In the genomic region with DNA sequence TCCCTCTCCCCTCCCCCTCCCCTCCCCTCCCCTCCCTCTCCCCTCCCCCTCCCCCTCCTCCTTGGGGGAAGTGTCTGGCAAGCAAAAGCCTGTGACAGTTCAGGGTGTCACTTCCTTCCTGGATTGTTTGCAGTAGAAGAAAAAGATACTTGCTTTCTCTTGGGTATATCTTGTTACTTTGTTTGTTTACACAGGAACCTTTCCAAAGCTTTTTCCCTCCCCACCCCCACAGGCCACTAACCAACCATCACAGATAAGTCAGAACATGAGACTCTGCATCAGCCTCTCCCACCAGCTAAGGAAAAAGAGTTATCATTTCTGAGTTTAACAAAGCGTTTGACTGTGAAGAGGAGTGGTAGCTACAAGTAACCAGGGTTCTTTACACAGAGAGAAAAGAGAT, we compare ENCODE assay signal across 8 mouse cellular contexts.
DNase-seq lines count a peak whose midpoint lies in the region; ATAC-seq and TF ChIP-seq lines count a peak whose summit lies in the region.

No protein-coding gene starts in this region.

- H3K9ac ChIP-seq in midbrain, embryonic 13.5 days (replicated peaks), result no peak overlapping the region

- H3K9me3 ChIP-seq in midbrain, embryonic 13.5 days, result no peaks in the 10 kb centered on the region
- H3K9me3 ChIP-seq in hindbrain, embryonic 10.5 days, result no peaks in the 10 kb centered on the region

- H3K4me2 ChIP-seq in midbrain, embryonic 13.5 days (replicated peaks), result no peak overlapping the region

- 0 out of 2 replicates have a peak, but pooled peaks cover 2% of the 10 kb centered on the region for H3K27me3 ChIP-seq in midbrain, embryonic 13.5 days
- H3K27me3 ChIP-seq in hindbrain, embryonic 10.5 days (ENCODE audit: insufficient read depth, poor library complexity, severe bottlenecking), result peaks cover 34% of the 10 kb centered on the region

- ATAC-seq in midbrain, embryonic 13.5 days, result no peak

- H3K4me1 ChIP-seq in midbrain, embryonic 13.5 days (replicated peaks), result peaks cover 13% of the 10 kb centered on the region
- peaks cover 24% of the 10 kb centered on the region for H3K4me1 ChIP-seq in hindbrain, embryonic 10.5 days (replicated peaks)

- intact Hi-C loops in left cerebral cortex, adult 2 months (cut with DNase I), result no loop called here
- intact Hi-C loops in left cerebral cortex, postnatal 36 days (cut with DNase I), result no loop called here

- H3K4me3 ChIP-seq in midbrain, embryonic 13.5 days (replicated peaks), result no peak overlapping the region
- no peak overlapping the region for H3K4me3 ChIP-seq in left cerebral cortex, adult 2 months
- H3K4me3 ChIP-seq in hindbrain, embryonic 10.5 days, result no peak overlapping the region

- 64% methylated on average over 1 of the region's 1 CpGs for WGBS in midbrain, embryonic 13.5 days
- 61% methylated on average over 1 of the region's 1 CpGs for WGBS in hindbrain, embryonic 10.5 days

- H3K36me3 ChIP-seq in midbrain, embryonic 13.5 days, result no peaks in the 10 kb centered on the region
- no peaks in the 10 kb centered on the region for H3K36me3 ChIP-seq in hindbrain, embryonic 10.5 days

- no peak for TF ChIP-seq CTCF in left cerebral cortex, adult 2 months (IDR thresholded peaks at IDR 0.05)

- H3K27ac ChIP-seq in midbrain, embryonic 13.5 days, result no peak overlapping the region
- H3K27ac ChIP-seq in left cerebral cortex, adult 2 months, result no peak overlapping the region
- H3K27ac ChIP-seq in hindbrain, embryonic 10.5 days, result no peak overlapping the region

- DNase-seq in 3T3-L1 (ENCODE audit: low read depth, low spot score), result peak; percentile 79
- DNase-seq in B cell, adult 2 months, result peak; percentile 38 to 40
- peak; percentile 55 for DNase-seq in heart, adult 8-10 months (ENCODE audit: low spot score)
- peak; percentile 42 to 46 for DNase-seq in kidney, postnatal 36 days
- DNase-seq in left cerebral cortex, adult 2 months (ENCODE audit: extremely low spot score in 1 of 2, low spot score in 2 of 2), result no peak
- no peak for DNase-seq in hindbrain, embryonic 10.5 days (ENCODE audit: low spot score)
- no peak for DNase-seq in left cerebral cortex, postnatal 36 days (ENCODE audit: low spot score in 2 of 2)

Comparison
In these comparisons a context has a peak if more than half of its experiments do, and no peak if none do; other contexts are left out.
1. DNase-seq: peak in 3T3-L1 (single experiment), B cell, adult 2 months (2 of 2), heart, adult 8-10 months (single experiment) and kidney, postnatal 36 days (2 of 2); none in left cerebral cortex, adult 2 months (0 of 2), hindbrain, embryonic 10.5 days (single experiment) and left cerebral cortex, postnatal 36 days (0 of 2).